Mouse (Mus musculus): Measurements from ENCODE around the gene Azgp1. TPM values are rescaled to one million over a fixed set of nuclear protein-coding genes. Genes with fewer than 3 reads are reported as not detected.
"Not testable (repeated sequence)": the region's sequence is repeated elsewhere in the genome, so short reads cannot be mapped to it uniquely, and the experiment has no call there.

Gene Azgp1
- total RNA-seq (2021) = not detected
- long read RNA-seq = 0 reads

DNA sequence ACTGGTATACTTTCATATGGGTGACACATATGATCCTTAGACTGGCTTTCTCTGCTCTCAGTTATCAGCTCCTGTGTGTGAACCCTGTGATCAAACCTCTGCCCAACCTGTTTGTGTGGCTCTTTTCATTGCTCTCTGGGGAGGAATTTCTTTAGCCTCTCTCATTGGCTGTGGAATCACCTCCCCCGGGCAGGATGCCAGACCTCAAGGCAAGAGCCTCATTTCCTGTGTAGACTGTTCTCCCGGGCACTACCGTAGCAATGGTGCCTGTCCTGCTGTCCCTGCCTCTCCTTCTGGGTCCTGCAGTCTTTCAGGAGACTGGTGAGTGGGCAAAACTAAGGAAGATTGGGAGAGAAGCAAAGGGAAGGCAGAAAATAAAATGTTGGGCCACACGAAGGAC lies at the start of gene Azgp1:
Gene Azgp1, plus strand, starts transcription at position 221 of the 400 bp plus-strand sequence.
- no peak for DNase-seq (ENCODE audit: low spot score in 2 of 2)

DNA sequence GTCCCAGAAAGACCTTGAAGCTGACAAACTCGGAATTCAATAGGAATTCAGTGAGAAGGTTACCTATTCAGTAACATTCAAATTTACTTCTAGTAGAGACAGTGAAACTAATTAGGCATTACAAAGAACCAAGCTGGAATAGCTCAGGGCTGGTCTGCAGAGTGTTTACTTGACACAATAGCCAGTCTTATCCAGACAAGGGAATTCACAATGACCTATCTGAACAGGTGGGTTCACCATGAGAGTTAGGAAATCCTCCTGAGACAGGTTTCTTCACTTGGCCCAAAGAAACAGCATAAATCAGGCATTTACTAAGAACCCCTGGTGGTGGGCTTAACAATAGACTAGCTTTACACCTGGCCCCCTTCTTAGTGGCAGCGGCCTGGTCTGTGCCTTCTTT lies 47.4 kb upstream of the Azgp1 start:
- not testable (repeated sequence) for DNase-seq (ENCODE audit: low spot score in 2 of 2)

DNA sequence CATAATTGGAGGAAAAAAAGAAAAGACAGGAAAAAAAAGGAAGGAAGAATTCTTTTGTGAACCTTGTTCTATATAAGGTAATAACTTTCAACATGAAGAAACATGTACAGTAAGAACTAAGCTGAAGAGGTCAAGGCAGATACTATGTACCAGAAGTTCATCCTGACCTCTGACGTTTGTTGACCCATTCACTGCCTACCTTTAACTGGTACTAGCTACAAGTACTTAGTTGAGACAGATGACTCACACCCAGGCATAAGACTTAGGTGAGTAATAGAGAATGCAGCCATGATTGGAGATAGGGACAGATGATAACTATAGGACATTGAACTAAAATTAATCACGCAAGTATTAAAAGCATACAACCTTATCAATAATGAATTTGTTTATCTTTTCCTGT lies 44.8 kb upstream of the Azgp1 start:
- no peak for DNase-seq (ENCODE audit: low spot score in 2 of 2)

DNA sequence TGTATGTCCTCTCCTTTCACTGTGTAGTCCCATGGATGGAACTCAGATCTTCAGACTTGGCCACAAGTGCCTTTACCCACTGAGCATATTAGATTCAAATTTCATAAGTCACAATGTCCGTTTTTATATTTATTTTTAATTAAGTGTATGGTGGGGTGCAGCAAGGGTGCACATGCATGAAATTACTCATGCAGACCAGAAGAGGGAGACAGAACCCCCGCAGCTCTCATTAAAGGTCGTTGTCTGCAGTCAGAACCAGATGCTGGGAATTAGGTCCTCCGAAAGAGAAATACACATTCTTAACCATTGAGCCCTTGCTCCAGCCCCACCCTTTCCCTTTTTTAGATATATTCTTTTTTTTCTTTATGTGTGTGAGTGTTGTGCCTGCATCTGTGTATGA lies 44.1 kb upstream of the Azgp1 start:
- no peak for DNase-seq (ENCODE audit: low spot score in 2 of 2)

DNA sequence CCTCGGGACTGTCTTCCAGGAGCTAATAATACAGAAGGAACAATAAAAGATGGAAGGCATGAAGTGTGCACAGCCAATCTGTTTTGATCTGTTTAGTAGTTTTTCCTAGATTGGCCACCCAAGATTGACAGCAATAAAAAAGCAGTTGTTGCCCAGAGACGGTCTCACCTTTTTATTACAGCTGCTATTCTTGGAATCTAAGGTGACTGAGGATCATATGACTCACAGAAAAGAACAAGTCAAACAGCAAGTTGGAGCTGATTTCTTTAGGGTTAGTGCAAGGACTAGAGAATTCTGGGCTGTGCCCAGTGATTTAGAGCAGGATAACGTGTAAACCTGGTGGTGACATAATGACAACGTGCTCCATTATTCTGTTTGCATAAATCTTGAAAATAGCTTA lies 40.4 kb upstream of the Azgp1 start:
- DNase-seq (ENCODE audit: low spot score in 2 of 2) = no peak

DNA sequence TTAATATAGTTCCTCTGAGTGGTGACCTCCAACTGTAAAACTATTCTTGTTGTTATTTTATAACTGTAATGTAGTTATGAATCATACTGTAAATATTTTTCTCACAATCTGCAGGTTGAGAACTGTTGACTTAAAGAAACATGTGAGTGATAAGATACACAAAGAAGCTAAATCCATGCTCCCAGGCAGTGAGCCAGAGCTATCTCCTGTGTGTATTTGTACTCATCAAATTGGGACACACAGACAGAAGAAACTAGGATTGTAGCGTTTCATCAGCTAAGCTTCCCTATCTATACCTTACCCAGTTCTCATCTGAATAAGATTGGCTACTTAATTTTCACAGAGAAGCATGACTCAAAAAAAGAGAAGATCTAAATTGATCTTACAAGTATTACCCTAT lies 38.2 kb upstream of the Azgp1 start:
- DNase-seq (ENCODE audit: low spot score in 2 of 2) = no peak

DNA sequence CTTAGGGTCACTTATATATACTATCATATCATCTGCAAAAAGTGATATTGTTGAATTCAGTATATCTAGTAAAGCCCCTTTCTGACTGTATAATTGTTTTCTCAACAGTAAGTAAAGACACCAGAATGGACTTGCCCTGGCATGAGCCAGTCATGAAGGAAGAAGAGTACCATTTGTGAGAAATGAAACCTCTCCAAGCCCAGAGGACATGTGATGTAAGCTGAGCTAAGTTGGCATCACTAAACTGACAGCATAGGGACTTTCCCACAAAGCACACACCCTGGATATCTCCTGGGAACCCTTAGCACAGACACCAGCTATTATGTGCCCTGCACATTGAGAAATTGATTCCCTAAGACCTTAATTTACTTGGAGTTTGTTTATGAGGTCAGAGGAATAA lies 34.0 kb upstream of the Azgp1 start:
- DNase-seq (ENCODE audit: low spot score in 2 of 2) = no peak

DNA sequence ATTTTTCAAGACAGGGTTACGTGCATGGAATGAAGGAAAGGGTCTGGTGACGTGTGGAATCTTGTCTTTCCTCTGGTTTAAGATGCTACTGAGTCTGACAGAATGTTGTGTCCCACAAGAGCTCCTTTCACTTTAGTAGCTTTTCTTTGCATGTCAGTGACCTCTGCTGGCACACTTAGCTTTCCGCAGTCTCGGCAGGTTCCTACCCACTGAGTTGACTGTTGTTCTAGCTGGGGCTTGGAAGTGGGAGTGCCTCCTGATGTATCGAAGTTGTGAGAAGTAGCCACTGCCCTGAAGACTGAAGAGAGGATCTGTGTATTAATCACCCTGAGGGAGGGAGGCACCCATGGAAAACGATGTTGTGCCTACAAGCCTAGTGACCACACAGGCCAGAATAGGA lies 30.1 kb upstream of the Azgp1 start:
- peak in 1 of 2 experiments; percentile 30 for DNase-seq (ENCODE audit: low spot score in 2 of 2)

DNA sequence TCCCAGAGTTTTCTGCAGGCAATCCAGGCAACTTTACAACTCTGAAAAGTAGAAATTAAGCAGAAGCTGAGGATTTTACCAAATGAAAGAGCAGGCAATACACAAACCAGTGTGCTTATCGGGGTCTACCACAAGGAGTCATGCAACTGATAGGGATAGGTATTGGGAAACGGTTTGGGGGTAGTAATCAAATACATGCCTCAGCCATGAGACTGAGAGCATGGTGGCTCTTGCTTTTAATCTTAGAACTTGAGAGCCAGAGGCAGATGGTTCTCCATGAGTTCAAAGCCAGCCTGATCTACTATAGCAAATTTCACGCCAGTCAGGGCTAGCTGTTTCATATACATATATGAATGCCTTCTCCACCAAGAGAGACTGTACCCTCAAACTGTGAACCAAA lies 24.9 kb upstream of the Azgp1 start:
- no peak for DNase-seq (ENCODE audit: low spot score in 2 of 2)

DNA sequence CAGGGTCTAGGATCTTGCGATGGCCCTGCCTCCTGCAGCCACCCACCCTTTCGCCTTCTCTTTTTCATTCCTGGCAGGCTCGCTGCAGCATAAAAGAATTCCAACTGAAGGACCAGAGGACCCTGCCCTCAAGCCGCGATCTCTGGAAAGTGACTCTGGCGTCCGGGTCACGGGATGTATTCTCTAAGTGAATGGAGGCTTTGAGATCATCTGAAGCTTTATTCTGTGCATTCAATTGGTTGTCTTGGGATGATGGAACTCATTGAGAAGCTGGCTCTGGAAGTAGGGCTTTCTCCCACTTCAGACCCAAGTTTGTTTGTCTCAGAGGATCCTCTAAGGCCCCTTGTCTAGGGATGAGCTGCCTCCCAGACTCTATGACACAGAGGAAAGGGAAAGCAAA lies 18.4 kb upstream of the Azgp1 start, which contains the start of gene Gjc3:
Gene Gjc3, minus strand, starts transcription at position 154 of the 400 bp plus-strand sequence.
- DNase-seq (ENCODE audit: low spot score in 2 of 2) = peak in 1 of 2 experiments; percentile 22

DNA sequence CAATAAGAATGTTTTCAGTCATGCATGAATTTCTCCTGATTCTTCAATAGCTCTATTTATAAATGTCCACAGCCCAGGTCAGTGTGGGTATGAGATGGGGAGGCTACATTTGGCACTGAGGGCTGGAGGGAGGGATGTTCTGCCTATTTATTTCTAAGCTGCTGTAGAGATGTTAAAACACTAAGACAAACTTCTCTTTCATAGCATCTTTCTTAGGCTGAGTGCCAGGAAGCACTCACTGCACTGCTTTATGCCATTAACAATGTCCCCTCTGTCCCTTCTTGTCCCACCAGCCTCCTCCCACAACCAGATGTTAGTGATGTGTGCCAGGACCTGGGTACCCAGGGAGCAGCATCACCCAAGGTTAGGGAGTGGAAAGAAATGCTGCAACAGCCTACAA lies 14.8 kb upstream of the Azgp1 start:
- peak; percentile 11 to 70 for DNase-seq (ENCODE audit: low spot score in 2 of 2)

DNA sequence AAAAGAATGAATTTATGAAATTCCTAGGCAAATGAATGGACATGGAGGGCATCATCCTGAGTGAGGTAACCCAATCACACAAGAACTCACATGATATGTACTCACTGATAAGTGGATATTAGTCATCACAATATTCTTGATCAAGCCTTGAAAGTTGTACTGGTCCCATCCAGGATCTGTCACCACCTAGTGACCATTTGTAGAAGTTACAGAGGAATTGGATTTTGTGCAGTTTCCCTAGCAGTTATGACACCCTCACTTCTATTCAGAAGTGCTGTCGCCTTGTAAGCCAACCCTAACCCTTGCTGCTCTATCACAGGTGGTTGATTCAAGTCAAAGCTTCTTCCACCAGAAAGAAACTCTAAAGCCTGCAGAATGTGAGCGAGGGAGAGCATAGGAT lies 8.2 kb upstream of the Azgp1 start:
- peak in 1 of 2 experiments; percentile 3 for DNase-seq (ENCODE audit: low spot score in 2 of 2)

DNA sequence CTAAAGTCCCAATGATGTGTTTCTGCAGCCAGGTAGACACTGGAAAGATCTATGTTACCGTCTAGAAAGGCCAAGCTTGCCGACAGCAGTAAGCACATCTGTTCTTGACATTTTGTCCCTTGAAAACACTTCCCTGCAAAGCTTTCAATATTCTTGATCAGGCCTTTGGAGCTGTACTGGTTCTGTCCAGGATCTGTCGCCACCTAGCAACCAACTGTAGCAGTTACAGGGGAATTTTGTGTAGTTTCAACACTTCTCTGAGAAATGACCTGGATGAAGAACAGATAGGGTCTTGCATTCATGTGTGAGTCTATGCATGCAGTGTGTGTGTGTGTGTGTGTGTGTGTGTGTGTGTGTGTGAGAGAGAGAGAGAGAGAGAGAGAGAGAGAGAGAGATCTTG lies 7.6 kb upstream of the Azgp1 start:
- peak in 1 of 2 experiments; percentile 23 for DNase-seq (ENCODE audit: low spot score in 2 of 2)

DNA sequence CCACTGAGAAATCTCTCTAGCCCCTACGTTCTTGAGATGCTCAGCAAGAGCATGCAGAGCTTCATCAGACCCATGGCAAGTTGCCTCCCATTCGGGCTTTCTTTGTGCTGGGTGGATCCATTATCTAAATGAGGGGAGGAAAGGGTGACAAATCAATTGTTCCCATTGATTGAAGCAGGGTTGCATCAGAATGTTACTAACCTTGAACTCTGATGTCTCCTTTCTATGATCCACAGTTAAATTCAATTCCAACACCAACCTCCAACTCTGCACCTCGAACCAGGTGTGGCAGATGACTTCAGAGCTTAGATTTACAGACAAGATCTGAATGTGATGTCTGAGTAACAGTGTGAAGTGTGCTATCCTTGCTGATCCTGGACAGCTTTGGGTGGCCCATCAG lies 6.6 kb upstream of the Azgp1 start:
- DNase-seq (ENCODE audit: low spot score in 2 of 2) = no peak

DNA sequence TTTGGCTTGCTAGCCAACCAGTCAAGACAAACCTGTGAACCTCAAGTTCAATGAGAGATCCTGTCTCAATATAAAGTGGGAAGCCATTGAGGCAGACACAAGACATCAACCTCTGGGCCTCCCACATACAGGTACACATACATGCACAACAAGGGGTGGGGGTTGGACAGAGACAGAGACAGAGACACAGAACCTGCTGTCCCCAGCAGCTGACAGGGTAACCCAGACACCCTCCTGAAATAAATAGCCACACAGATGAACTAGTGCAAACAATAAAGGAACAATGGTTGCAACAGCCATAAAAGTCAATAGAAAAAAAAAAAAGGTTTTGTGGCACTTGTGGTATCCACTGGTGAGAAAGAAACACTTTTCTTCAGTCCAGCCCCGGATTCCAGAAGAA lies 5.9 kb upstream of the Azgp1 start:
- no peak for DNase-seq (ENCODE audit: low spot score in 2 of 2)

DNA sequence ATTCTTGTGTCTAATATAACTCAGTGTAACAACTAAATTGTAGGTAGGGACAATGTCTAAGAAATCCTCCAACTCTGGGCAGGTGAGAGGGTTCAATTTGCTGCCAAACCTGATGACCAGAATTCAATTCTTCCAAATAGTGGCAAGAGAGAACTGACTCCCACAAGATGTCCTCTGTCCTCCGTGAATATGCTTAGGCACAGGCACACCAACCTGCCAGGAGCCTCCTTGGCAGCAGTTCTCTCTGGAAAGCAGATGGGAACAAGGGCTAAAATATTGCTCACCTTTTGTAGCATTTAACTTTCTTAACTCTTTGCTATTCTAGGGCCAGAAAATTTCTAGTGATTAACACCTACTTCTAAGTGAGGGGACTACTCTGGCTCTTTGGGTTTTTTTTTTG lies 4.0 kb upstream of the Azgp1 start:
- DNase-seq (ENCODE audit: low spot score in 2 of 2) = no peak

DNA sequence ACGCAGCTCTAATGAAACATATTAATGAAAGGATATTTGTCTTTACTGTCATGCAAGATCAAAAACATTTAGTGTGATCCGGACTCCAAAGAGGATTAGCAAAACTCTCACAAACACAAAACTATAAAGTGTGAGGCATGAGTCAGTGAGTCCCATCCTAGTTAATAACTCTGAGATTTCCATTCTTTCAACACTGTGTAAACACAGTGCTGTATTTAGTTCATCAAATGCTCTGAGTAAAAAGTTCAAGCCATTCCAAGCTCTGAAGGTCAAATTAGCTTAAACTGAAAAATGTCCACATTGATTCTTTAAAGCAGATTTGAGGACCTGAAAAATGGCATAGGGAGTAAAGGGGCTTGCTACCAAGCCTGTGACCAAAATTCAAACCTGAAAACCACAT lies 2.2 kb upstream of the Azgp1 start:
- no peak for DNase-seq (ENCODE audit: low spot score in 2 of 2)

DNA sequence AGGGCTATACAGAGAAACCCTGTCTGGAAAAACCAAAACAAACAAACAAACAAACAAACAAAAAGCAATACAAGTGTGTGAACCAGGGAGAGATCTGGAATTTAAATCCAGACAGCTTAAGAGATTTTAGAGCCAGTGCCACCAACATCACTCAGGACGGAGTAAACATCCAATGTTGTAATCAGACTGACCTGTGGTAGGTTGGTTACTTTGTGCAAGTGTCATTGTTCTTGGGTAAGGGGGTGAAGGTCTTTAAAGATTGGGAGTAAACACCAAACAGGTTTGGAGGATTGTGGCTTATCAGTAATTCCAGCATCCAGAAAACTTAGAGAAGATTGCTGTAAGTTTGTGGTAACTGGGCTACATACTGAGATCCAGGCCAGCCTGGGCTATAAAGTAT lies 5.0 kb downstream of the Azgp1 start:
- DNase-seq (ENCODE audit: low spot score in 2 of 2) = no peak

DNA sequence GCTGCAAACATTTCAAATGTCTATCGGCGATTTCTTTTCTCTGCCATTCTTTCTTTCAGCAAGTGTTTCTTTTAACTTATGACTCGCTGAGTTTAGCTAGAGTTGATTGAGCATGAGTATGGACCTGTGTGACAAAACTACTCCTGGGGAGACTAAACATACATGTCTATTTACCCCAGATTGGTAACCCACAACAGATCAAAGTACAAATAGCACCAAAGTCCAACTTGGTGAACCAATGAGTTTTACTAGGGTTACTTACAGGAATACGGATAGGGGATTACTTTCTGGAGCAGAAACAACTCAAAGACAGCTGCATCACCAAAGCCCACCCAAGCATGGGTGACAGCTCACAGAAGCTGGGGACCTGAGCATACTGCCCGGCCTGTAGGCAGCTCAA lies 28.1 kb downstream of the Azgp1 start:
- DNase-seq (ENCODE audit: low spot score in 2 of 2) = no peak

DNA sequence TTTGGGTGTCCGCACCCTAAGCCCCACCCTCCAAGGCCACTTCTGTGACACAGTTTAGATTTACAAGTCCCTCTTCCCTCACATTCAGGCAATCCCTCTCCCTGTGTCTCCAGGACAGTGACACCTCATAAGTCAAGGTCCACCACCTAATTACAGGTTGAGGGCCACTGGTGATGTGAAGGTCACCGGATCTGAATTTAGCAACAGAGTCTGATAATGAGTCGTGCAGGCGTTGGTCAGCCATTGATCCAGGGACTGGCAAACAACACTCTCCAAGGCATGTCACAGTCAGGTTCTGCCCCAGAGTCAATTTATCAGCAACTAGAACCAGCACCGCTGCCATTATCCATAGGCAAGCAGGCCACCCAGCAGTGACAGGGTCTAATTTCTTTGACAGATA lies 31.1 kb downstream of the Azgp1 start:
- DNase-seq (ENCODE audit: low spot score in 2 of 2) = no peak

DNA sequence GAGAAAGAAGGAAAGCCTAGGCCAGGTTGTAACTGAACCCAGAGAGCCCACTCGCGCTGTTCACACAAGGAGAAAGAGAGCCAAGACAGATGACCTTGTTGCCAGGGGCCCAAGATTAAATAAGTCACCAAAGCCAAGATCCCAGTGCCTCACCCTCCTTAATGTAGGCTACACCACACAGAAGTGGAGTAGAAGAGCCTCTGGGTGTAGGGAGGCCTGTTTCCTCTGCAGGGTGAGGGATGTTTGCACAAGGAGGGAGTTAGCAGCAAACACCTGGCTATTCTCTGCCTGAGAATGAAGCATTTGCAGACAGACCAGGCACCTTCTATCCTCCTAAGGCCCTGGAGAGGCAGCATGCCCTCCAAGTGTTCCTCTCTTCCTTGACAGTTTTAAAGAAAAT lies 35.2 kb downstream of the Azgp1 start:
- no peak for DNase-seq (ENCODE audit: low spot score in 2 of 2)

DNA sequence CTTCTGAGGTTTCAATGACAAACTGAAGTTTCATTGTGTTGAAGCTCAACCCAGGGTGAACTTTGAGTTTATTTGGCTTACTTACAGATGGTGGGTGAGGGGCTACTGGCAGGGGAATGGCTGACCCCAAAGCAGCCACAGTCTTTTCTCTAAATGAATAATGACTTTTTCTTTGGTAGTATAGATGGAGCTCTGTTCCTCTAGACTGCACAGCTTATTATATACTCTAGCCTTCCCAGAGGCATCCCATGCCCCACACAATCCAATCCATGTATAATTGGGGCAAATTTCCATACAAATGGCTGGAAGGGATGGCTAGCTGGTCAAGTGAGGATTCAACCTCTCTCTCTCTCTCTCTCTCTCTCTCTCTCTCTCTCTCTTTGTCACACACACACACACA lies 35.7 kb downstream of the Azgp1 start:
- DNase-seq (ENCODE audit: low spot score in 2 of 2) = no peak

DNA sequence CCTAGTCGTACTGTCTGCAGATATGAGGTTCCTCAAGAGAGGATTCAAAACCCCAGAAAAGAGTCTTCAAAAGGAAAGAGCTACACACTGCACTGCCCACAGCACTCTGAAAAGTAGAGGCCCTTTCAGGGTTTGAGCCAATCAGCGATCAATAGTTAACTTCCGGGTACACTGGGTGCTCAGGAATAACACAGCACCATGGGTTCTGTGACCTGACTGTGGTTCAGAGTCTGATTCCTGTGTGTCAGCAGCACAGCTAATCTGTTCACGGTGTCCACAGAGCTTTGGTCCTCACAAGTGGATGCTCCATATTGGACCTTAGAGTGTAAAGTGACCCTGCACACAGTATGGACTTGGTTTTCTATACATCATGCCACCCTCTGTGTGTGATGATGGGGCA lies 38.3 kb downstream of the Azgp1 start:
- not testable (repeated sequence) for DNase-seq (ENCODE audit: low spot score in 2 of 2)

DNA sequence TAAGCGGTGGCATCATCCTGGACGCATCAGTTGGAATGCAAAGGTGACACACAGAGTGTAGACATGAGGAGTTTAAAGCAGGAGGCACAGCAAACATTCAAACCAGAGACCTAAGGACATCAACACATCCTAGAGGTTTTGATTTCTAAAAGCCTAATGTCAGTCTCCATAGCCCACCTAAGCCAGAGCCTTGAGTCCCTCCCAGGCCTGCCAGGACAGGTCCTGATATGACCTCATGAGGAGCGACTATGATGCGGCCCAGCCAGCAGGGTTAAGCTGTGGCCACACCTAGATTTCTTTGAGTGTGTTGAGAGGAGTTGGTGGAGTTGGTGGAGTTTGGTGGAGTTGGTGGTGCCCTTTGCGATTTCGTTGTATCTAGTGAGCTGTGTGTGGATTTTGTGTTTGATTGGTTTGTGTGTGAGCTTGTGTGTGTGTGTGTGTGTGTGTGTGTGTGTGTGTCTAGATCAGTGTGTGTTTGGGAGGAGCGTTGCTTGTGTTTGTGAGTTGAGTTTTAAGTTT lies 39.7 kb downstream of the Azgp1 start, which contains the start of the genes Smok3a and Smok3b:
Gene Smok3a, plus strand, starts transcription at position 301 of the 519 bp plus-strand sequence.
Gene Smok3b, plus strand, starts transcription at position 469 of the 519 bp plus-strand sequence.
- not testable (repeated sequence) for DNase-seq (ENCODE audit: low spot score in 2 of 2)

All from layer of hippocampus, adult 18-20 months (tissue).